Mouse (Mus musculus) C2C12 (cell line): ENCODE results near the gene Sar1a.

Source experiments
- CTCF ChIP-seq: IDR thresholded peaks from one replicate; pipeline ENCODE4 v1.5.1; 2011; ENCODE audit not compliant: control insufficient read depth, insufficient read depth, insufficient read length
- MAX ChIP-seq: IDR thresholded peaks from one replicate; pipeline ENCODE4 v1.6.1; 2011; ENCODE audit warnings: mild to moderate bottlenecking, control low read depth
- MYOD1 ChIP-seq: IDR thresholded peaks from one replicate; pipeline ENCODE4 v1.6.1; 2011; ENCODE audit warnings: low read depth; ENCODE audit not compliant: control insufficient read depth, insufficient read length

GRCm38 (mm10) chr10:61648737-61649645, 31.1 kb upstream of the Sar1a start:
- TF ChIP-seq MAX (no peak), CTCF (no peak), MYOD1 (no peak)
